Mouse (Mus musculus): Measurements from ENCODE around the gene Prkn. TPM values are rescaled to one million over a fixed set of nuclear protein-coding genes. Genes with fewer than 3 reads are reported as not detected.
A peak's percentile ranks its signal among the peaks of the same experiment; 100 is the strongest.

Gene Prkn
- total RNA-seq, 2 experiments from 2014 or later: 7.0 to 10.9 TPM

DNA sequence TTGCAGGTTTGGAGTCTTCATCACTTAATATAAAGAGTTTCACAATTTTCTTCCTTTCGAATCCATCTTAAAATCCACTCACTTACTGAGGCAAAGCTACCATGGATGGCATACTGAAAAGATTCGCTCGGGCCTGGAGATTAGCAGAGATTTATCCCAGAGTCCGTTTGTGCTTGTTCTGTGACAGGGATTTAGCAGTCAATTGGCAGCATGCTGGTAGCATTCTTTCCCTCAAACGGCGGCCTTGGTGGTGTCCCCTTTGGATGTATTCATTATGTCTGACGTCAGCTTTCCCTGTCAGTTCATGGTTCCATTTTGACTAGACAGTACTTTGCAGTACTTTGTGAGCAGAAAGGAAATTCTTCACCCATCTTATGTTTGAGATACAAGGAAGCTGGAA, 662.4 kb downstream of the Prkn start:
- intact Hi-C loops (cut with DNase I): no loop called here

DNA sequence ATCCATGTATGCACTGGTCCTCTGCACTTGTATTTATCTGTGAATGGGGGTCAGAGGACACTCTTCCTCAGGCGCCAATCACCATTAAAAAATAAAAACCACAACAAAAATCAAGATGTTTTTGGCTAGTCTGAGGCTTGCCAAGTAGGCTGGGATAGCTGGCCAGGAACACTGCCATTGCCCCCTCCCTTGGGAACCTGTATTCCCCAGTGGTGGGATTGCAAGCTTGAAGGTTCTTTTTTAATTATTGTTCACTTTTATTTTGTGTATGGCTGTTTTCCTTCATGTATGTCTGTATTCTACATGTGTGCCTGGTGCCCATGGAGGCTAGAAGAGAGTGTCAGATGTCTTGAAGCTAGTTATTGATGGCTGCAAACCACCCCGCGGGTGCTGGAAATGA, 664.3 kb downstream of the Prkn start:
- intact Hi-C loops (cut with DNase I): no loop called here
- no peak for DNase-seq

More for the DNA sequence above, 662.4 kb downstream of the Prkn start:
- no peak for DNase-seq

DNA sequence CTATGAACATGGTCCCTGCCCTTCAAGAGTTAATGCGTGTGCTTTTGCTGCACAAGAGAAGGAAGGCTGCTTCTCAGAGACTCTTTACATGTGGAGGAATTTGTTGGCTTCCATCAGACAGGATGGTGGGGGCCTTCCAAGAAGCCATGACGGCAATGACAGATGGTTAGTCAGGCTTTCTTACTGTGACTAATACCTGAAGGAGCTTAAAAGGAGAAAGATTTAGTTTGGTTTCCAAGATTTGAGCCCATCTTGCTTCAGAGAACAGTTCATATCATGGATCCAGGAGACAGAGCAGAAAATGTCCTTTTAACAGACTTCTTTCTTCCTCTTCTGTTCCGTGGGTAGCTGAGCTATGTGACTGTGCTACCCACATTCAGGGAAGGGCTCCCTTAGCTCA, 666.9 kb downstream of the Prkn start:
- intact Hi-C loops (cut with DNase I): no loop called here
- no peak for DNase-seq

DNA sequence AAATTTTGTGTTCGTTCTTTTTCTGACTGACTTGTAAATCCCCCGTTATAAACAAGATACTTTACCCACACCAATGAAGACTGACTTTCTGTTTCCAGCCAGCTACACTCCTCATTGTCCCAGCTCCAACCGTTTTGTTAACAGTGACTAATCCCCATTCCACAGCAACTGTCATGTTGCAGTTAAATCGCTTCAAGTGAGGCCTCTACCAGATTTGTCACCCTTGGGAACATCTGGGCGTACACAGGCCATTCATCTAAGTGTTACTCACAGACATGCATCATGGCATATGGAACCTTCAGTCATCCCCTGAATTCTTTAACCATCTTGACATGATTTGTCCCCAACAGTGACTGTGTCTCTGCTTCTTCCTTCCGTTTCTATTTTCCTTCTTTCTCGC, 669.9 kb downstream of the Prkn start:
- DNase-seq: no peak
- intact Hi-C loops (cut with DNase I): no loop called here

DNA sequence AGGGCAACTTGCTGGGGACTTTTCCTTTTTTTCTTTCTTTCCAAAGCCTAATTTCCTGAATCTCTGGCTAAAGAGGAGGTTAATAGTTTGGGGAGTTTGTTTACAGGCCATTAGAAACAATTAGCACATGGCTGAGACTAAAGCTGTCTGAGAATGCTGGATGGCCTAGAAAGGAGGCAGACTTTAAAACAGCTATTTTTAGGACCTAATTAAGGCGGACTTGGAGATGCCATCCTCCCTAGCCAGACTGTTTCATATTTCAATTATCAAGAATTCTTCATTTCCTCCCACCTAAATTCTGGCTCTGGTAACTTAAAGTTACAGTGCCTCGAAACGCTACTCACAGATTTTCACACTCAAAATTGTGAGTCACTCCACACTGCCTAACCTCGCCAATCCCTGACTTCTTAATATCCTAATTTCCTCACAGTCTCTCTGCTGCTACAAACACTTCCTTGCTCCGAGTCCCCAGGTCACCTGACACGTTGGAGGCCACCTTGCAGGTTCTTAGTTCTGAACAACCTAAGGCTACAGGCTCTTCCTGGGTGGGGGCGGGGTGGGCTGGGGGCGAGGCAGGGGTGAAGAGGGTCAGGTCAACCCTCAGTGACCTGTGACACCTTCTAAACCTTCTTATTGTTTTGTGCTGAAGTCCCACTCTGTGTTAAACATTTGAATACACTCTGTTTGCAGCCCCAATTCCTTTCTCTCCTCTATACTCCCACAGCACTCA, 674.0 kb downstream of the Prkn start:
- intact Hi-C loops (cut with DNase I): no loop called here
- no peak for DNase-seq

DNA sequence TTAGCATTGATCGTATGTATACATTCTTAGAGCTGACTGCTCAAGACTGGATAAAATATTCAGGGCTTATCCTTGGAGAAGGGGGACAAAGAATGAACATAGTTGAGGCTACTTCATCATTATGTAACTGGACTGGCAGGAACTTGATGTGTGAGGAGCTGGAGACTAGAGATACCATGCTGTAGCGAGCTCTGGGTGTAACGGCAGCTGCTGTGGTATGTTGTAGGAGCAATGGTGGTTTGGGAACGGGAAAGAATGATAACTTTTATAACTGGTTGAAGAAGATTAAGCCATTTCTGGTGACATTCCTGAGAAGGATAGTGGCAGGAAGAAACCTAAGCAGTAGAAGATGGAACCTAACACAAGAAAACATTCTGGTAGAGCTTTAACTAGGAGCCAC, 675.4 kb downstream of the Prkn start:
- intact Hi-C loops (cut with DNase I): no loop called here

DNA sequence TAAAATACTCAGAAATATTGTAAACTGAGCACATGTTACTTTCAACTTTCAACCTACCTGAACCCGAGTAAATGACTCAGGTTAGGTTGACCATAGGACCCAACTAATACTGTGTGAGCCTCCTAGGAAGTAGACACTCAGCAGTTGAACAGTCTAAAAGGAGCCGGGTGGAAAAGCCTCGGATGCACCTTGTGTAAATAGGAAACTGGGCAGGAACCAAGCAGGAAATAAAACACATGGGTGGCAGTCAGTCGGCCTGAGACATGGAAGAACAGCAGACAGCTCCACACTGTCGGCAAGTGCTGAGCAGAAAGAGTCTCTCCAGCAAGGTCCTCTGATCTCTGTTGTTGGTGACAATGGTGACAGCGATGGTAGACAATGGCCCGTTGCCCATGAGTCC, 676.0 kb downstream of the Prkn start:
- DNase-seq: no peak
- intact Hi-C loops (cut with DNase I): no loop called here

More for the DNA sequence above, 675.4 kb downstream of the Prkn start:
- no peak for DNase-seq

DNA sequence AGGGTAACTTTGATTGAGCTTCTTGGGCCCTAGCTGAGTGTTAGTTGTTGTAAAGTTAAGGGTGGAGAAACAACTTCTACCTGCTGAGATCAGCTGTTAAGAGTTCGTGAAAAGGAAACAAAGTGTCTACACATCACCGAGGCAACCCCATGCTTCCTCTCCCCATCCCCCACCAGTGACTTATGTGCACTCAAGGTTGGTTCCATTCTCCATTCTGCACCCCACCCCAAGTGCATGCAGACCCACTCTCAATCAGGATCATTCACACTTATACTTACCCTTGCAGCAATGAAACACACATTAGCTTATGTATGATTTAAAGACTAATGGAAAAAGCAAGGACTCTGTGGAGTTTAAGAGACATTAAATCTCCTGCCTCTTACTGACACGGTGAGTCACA, 691.9 kb downstream of the Prkn start:
- no peak for DNase-seq
- intact Hi-C loops (cut with DNase I): no loop called here

DNA sequence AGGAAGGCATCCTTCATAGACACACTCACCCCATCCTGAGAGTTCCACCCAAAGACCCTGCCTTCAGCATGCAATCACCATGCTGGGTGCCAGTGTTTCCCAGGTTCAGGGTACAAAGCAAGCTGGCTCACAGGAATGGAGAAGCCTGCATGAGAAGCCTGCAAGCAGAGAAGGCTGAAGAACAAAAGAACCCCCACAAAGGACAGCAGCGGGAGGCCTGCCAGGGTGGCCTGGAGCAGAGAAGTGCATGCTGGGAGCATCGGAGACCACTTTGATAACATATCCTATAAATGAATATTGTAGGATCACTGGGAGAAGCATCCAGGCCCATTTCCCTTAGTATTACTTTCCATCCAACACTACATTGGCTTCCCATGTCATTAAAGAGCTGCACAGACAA, 692.6 kb downstream of the Prkn start:
- DNase-seq: no peak
- intact Hi-C loops (cut with DNase I): no loop called here

DNA sequence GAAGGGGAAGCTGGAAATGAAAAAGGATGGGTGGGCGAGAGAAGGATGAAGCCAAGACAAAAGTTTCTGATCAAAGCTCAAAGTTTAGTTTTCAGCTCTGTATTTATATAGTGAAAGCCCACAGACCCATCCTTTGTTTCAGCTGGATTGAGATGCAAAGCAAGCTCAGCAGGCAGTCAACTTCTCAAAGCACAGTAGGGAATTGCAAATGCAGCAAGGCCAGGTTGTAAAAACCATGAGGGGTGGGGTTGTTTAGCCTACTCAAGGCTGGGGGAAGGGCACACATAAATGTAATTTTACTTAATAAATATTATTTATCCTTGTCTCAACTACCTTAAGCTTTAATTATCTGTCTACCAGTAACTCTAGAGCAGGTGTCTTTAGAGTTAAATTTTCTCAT, 693.7 kb downstream of the Prkn start:
- intact Hi-C loops (cut with DNase I): no loop called here
- no peak for DNase-seq

DNA sequence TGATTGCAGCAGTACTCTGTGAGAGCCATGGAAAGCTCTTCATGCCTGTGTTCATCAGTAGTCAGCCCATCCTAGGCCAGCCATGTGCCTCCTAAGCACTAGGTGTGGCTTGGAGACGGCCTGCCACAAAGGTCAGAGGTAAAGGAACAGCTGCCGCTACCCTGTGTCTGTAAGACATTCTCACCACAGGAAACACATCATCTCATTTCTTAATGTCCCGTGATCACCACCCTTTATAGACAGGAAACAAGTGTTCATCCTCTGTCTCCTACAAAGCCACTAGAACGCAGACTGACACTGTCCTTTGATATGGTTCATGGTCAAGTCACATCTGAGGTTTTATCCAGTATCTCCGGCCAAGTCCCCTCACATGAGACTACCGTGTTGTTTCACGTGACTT, 698.6 kb downstream of the Prkn start:
- no peak for DNase-seq
- intact Hi-C loops (cut with DNase I): no loop called here

DNA sequence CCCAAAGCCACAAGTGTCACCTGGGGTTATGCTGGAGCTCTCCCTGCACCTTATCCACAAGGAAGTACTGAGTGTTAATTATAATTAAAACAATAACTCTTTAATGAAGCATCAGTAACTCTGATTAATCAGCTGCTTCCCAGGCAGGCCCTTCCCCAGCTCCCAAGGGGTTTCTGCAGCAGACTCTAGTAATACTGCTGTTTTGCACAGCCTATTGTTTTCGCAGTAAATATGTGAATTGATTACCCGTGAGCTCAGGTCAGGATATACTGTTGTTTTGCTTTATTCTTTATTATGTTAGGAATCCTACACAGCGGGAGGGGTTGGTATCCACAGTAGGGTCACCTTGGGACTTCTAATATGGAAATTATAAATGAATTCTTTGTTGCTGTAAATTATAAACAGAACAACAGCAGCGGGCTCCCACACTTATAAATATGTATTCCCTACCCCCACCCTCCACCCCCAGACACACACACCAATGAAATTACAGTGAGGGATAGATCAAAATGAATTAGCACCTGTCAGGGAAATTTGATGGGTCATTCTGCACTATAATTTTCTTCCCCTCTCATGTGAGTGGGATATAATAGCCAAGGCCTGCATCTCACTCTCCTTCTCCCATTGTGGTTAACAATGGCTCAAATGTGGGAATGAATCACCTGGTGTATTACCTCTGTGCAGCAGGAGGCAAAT, 701.9 kb downstream of the Prkn start:
- DNase-seq: no peak
- intact Hi-C loops (cut with DNase I): no loop called here

DNA sequence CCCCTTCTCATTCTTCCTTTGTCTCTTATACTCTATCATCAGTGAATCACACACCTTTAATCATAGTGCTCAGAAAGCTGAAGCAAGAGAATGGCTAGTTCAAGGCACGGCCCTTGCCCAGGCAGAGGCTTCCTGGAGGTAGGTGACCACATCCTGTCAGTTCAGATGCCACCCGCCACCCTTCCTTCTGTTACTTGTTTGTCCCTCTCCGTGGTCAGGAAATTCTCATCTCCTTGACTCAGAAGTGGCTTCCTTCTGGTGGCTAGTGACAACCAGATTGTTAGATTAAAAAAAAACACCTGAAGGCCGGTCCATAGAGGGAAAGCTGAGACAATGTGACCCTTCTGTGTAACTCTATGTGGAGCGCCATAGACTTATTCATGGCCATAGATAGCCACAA, 710.4 kb downstream of the Prkn start:
- no peak for DNase-seq
- intact Hi-C loops (cut with DNase I): no loop called here

DNA sequence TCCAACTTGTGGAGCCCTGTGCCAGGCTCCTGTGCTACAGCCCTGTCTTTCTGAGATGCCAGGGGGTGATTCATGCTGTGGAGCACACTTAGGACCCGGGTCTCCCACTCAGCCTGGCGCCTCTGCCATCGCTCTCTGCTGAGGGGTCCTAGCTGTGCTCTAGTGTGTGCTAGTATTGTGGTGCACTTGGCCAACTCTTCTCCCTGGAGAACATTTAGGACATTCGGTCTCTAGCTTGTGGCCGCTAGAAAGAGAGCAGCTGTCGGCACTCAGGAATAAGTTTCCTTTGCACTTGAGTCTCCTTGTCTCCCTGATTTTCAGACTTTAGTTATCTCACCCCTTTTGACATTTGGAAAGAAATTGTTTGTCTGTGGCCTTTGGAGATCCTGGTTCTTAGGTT, 725.5 kb downstream of the Prkn start:
- intact Hi-C loops (cut with DNase I): no loop called here
- peak in 1 of 2 experiments; percentile 1 for DNase-seq

DNA sequence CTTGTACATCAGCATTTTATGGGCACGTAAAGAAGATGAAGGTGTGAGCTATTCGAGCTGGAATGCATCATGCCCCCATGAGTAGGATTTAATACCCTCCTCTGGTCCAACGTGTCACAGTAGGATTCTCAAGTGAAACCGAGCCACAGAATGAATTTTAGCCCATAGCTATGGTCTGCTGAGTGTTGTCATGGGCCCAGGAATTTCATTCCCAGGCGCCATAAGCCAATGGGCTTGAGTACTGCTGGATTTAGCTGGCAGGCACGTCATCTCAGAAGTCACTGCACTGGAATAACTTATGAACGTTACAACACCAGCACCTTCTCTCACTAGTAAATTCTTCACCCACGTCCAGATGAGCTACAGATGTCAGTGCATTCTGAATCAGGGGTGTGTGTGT, 730.2 kb downstream of the Prkn start:
- DNase-seq: no peak
- intact Hi-C loops (cut with DNase I): no loop called here

DNA sequence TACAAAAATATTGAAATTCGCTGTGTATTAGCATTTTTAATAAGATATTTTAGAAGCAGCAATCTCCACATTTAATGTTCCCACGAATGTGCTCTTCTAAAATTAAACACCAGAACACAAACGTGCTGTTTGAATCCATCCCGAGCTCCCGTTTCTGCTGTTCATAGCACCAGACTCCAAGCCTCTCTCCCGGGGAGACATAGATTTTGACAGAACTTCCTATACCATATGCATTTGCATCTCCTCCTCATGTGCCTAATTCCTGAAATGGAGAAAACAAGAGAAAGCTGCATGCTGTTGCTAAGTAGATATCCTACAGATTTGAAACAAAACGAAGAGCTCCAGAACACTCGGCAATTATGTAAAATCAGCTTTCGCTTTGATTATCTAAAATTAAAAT, 733.5 kb downstream of the Prkn start:
- intact Hi-C loops (cut with DNase I): no loop called here
- no peak for DNase-seq

DNA sequence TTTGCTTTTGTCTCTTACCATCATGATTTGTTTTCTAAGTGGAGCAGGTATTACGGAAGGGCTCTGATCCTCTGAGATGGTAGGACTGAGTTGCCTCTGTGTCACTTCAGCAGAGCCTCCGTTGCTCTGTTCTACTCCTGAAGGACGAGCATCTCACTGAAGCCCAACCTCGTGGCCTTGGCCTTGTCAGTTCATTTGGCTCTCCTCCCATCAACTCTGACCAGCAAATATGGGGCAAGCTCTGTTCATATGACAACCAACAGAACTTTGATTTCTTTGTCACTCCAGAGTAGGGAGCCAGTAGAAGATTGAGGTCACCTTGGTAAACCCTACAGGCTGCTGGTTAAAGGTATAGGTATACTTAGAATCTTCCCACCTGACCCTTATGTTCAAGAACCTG, 745.3 kb downstream of the Prkn start:
- intact Hi-C loops (cut with DNase I): no loop called here
- no peak for DNase-seq

DNA sequence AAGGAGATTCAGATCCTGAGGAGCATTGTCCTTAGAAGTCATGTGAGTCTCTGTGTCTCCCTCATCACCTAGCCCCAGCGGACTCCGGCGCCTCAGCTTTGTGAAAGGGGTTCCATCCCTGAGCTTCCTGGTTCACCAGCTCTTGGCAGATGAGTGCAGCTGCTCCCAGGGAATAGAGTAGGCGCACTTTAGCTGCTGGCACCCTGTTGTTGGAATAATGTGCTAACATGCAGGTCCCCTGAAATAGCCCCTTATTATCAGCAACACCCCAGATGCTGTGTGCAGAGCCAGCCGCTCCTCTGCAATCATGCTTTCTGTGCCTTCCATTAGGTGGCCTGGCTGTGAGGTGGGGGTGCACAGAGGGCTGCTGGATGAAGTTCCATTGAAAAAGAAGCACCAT, 767.7 kb downstream of the Prkn start:
- intact Hi-C loops (cut with DNase I): no loop called here
- DNase-seq: no peak

DNA sequence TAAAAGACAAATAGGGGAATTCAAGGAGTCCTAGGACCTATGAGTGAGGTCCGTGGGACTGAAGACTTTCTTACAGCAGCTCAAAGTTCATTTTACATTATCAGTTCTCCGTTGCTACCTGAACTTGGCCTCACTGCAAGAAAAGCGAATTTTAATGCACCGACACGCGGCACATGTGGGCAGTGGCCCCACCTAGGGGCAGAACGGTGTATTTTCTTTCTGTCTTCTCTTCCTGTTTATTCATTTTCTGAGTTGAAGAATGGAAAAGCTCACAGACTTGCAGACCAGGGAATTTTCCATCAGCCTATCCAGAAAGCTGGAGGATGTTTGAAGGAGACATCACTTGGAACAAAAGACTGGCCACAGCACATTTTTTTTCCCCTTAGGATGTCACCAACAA, 771.3 kb downstream of the Prkn start:
- peak; percentile 41 to 59 for DNase-seq

DNA sequence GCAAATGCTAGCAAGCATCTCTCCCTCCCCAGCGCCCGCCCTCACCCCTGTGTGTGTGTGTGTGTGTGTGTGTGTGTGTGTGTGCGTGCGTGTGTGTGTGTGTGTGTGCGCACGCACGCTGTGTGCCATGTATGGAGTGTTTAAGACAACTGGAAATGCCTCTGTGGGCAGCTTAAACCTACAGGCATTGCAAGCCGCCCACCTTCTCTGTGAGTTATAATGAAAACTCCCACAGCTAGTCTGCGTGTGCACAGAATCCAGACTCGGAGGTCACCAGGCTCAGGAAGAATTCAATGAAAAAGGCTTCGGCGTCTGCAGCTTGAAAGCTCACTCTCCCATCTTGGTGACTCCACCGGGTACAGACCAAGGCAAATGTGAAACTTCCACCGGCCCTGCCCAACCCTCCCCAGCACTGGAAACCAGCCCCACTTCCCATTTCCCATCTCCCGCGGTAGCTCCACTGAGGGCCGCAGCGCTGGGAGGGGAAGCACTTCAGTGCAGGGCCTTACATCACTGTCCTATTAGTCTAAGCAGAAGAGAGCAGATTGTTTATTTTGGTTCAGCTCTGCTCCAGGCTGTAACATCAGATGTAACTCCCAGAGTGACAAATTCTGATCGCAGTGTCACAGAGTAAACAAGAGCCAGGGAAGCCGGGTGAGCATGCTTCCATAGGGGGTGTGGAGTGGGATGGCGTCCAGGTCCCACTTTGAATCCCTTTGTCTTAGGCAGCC, 772.8 kb downstream of the Prkn start:
- intact Hi-C loops (cut with DNase I): no loop called here
- no peak for DNase-seq

More for the DNA sequence above, 771.3 kb downstream of the Prkn start:
- intact Hi-C loops (cut with DNase I): no loop called here

DNA sequence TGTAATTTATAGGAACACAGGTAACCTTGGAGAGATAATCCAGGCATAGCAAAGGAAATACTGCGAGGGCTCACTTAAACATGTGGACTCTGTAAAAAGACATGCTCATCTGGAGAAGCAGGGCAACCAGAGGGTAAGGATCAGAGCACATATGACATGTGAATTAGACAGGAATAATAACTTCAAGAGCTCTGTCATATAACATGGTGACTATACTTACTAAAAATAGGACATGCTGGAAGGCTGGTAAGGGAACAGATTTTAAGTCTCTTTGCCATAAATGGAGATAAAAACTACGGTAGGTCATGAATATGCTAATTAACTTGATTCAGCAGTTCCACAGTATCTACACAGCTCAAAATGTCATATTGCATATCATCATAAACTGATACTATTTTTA, 777.4 kb downstream of the Prkn start:
- DNase-seq: no peak
- intact Hi-C loops (cut with DNase I): no loop called here
